Mouse (Mus musculus) E14TG2a.4 (cell line): ENCODE data around the gene D630045J12Rik.

Source experiments
- H3K27me3 ChIP-seq: 2 replicates; pipeline ENCODE4 v1.6.1; 2014; ENCODE audit warnings: low read length, control low read depth; ENCODE audit not compliant: insufficient read depth
- H3K36me3 ChIP-seq: 2 replicates; pipeline ENCODE4 v1.6.1; 2014; ENCODE audit warnings: low read length, control low read depth; ENCODE audit not compliant: insufficient read depth
- H3K4me1 ChIP-seq: replicated peaks from 2 replicates; pipeline ENCODE4 v1.6.1; 2014; ENCODE audit warnings: low read depth, low read length, control low read depth
- H3K4me3 ChIP-seq: replicated peaks from 2 replicates; pipeline ENCODE4 v1.5.1; 2014; ENCODE audit warnings: mild to moderate bottlenecking, low read length
- H3K9me3 ChIP-seq: 2 replicates; pipeline ENCODE4 v1.6.1; 2014; ENCODE audit warnings: low read length, control low read depth
- CTCF ChIP-seq: conservative IDR thresholded peaks from 2 replicates; pipeline ENCODE4 v1.5.1; 2014; ENCODE audit warnings: low read length
- NANOG ChIP-seq: IDR thresholded peaks from 2 replicates; pipeline ENCODE4 v1.6.1; 2014; ENCODE audit warnings: borderline replicate concordance, low read length, mixed read lengths

D630045J12Rik gene

GRCm38 (mm10) chr6:38073592-38073991 lies 180.2 kb downstream of the D630045J12Rik start:
- peak; percentile 51 for TF ChIP-seq CTCF
- TF ChIP-seq NANOG = no peak

More at GRCm38 (mm10) chr6:38073592-38073991, 180.2 kb downstream of the D630045J12Rik start:
- H3K4me3 ChIP-seq = no peak overlapping the region
- H3K4me1 ChIP-seq = no peaks in the 10 kb centered on the region
- no peaks in the 10 kb centered on the region for H3K27me3 ChIP-seq
- H3K36me3 ChIP-seq = peaks cover 19% of the 10 kb centered on the region
- 0 out of 2 replicates have a peak, but pooled peaks cover 3% of the 10 kb centered on the region for H3K9me3 ChIP-seq
